Mouse (Mus musculus) heart, embryonic 16.5 days (tissue): ENCODE measurements around the gene Serping1. TPM values are rescaled to one million over a fixed set of nuclear protein-coding genes. Genes with fewer than 3 reads are reported as not detected.

Experiments used
- ATAC-seq: fragments of 200-750 bp; cut with Nextera tagmentation; replicated peaks from 2 replicates; pipeline ENCODE4 v1.8.0; 2017; ENCODE audit warnings: moderate number of reproducible peaks; ENCODE audit not compliant: insufficient read depth, low FRiP score; ENCODE audit errors: extremely low read depth
- H3K27ac ChIP-seq: fragments of 300-500 bp; sonication (generic); 2 replicates; pipeline ENCODE4 v1.5.1; 2014; ENCODE audit warnings: mild to moderate bottlenecking, low read length, control low read depth, moderate library complexity
- H3K27me3 ChIP-seq: fragments of 300-500 bp; sonication (generic); 2 replicates; pipeline ENCODE4 v1.6.1; 2014; ENCODE audit warnings: low read length, mixed read lengths; ENCODE audit not compliant: control insufficient read depth, insufficient read depth
- H3K36me3 ChIP-seq: fragments of 300-500 bp; sonication (generic); 2 replicates; pipeline ENCODE4 v1.6.1; 2014; ENCODE audit not compliant: control insufficient read depth, insufficient read depth
- H3K4me1 ChIP-seq: fragments of 300-500 bp; sonication (generic); 2 replicates; pipeline ENCODE4 v1.6.1; 2014; ENCODE audit warnings: low read length, mixed read lengths; ENCODE audit not compliant: control insufficient read depth, insufficient read depth
- H3K4me2 ChIP-seq: fragments of 300-500 bp; sonication (generic); 2 replicates; pipeline ENCODE4 v1.6.1; 2014; ENCODE audit warnings: low read depth, mild to moderate bottlenecking, control low read depth, low read length
- H3K4me3 ChIP-seq: fragments of 300-500 bp; sonication (generic); 2 replicates; pipeline ENCODE4 v1.5.1; 2014; ENCODE audit warnings: mild to moderate bottlenecking, control low read depth, low read length
- H3K9ac ChIP-seq: fragments of 300-500 bp; sonication (generic); 2 replicates; pipeline ENCODE4 v1.6.1; 2014; ENCODE audit warnings: low read length, control low read depth
- H3K9me3 ChIP-seq: fragments of 300-500 bp; sonication (generic); replicated peaks from 2 replicates; pipeline ENCODE4 v1.6.1; 2016; ENCODE audit warnings: low read length; ENCODE audit not compliant: control insufficient read depth
- WGBS: fragments of 180-500 bp; shearing (Covaris S2); extraction: QIAGEN DNeasy Blood & Tissue Kit; methylation state at CpG from one replicate; pipeline ENCODE4 v1.1.7; 2014; 5-methylcytosine and 5-hydroxymethylcytosine counted together
- polyA plus RNA-seq: library from polyadenylated mRNA; unstranded; fragments of >200 nt; fragmentation: Nextera tagmentation; extraction: Ambion mirVana; gene quantifications from 2 replicates; pipeline ENCODE4 v1.2.1, GENCODE M21; 2015

The Serping1 gene
- polyA plus RNA-seq, 1 experiment from 2014 or later: 44.6 TPM

DNA sequence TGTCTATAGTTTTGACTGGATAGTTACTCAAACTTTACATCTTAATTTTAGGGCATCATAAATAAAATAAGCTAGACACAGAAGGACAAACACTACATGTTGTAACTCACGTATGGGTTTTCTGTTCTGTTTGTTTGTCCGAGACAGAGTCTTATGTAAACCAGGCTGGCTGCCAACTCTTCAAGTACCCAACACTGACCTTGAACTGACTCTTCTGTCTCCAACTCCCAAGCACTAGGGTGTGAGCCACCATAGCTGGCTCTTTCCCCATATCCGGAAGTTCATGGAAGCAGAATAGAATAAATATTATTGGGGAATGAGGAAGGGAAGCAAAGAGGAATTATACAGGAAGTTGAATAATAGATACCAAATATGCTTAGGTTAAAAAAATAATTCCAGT lies 17.3 kb upstream of the Serping1 start:
- Histone ChIP-seq H3K27me3 (no peaks in the 10 kb centered on the region), H3K4me3 (no peak overlapping the region), H3K9me3 (peaks cover 9% of the 10 kb centered on the region), H3K4me2 (no peak overlapping the region), H3K36me3 (no peaks in the 10 kb centered on the region), H3K9ac (no peak overlapping the region), H3K27ac (no peak overlapping the region), H3K4me1 (no peaks in the 10 kb centered on the region)
- ATAC-seq: no peak
- whole genome bisulfite sequencing: 37% methylated on average over 3 of the region's 3 CpGs

DNA sequence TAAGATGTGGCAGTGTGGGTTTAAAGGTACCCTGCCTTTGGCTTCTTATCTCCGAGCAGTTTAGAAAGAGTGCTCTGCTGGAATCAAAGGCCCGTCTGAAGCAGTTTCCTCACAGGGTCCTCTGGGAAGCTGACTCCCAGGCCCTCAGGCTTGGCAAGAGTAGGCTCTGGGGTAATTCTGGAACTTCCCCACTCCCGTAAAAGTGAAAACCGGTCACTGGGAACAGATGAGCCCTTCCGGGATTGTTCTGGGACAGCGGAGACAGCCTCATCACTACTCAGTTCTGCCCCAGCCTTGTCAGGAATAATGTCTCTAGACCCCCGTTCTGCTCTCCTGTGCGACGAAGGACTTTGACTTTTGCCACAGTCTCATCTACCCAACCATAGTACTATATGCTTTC lies 15.2 kb upstream of the Serping1 start:
- 43% methylated on average over 9 of the region's 9 CpGs for WGBS
- Histone ChIP-seq H3K27me3 (no peaks in the 10 kb centered on the region), H3K9me3 (peaks cover 4% of the 10 kb centered on the region; the same call in 1 of the 2 replicates), H3K27ac (no peak overlapping the region), H3K36me3 (no peaks in the 10 kb centered on the region), H3K9ac (no peak overlapping the region), H3K4me3 (no peak overlapping the region), H3K4me1 (peaks cover 5% of the 10 kb centered on the region), H3K4me2 (no peak overlapping the region)
- ATAC-seq: no peak

DNA sequence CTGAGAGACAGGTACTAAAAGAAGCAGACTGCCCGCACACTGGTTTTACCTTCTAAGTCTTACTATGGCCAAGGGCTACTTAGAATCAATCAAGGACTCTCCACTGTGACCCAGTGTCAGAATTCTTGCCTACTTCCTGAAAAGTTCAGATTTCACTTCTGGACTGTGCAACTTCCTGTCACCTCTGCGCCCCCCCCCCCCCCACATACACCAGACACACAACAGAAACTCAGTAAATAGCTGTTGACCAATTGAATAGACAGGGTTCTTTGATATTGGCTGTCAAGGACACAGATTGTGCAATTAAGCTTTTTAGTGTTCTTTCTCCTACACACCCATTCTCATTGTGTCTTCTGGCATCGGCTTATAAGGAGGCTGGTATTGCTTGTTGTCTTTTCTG lies 13.1 kb upstream of the Serping1 start:
- Histone ChIP-seq H3K9ac (no peak overlapping the region), H3K4me2 (no peak overlapping the region), H3K9me3 (no peaks in the 10 kb centered on the region), H3K27ac (no peak overlapping the region), H3K27me3 (no peaks in the 10 kb centered on the region), H3K4me1 (peaks cover 19% of the 10 kb centered on the region), H3K4me3 (no peak overlapping the region), H3K36me3 (no peaks in the 10 kb centered on the region)
- WGBS: 65% methylated on average over 3 of the region's 3 CpGs
- ATAC-seq: no peak

DNA sequence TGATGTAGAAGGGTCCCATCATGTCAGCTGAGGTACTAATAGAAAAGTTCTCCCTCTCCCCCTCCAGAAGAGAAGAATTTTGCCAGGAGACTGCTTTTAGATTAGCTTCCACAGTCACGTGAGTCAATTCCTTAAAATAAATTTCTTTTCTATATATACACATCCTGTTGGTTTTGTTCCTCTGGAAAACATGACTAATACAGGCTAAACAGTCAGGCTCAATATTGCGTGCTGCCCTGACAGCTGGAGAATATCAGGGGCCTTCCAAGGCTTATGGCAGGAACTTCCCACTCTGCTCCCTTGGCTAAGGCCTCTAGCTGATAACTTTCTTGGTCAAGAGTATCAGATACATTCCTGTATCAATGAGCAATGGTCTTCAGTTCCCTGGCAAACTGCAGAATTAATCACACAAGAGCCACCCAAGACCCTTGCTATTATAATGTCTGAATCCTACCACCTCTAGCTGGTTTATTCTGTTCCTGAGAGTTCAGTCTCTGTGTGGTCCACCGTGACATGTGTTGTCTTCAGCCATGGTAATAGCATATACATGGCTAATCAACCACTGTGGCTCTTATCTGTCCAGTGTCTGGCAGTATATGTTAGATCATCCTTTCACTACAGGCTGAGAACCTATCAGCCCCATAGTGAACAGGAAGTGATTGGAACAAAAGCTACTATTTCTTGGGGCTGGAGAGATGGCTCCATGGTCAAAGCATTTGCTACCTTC lies 8.8 kb upstream of the Serping1 start:
- WGBS: 38% methylated on average over 3 of the region's 3 CpGs
- Histone ChIP-seq H3K4me2 (no peak overlapping the region), H3K9me3 (no peaks in the 10 kb centered on the region), H3K4me1 (peaks cover 20% of the 10 kb centered on the region), H3K27ac (peak overlapping the region; percentile 64), H3K36me3 (no peaks in the 10 kb centered on the region), H3K9ac (no peak overlapping the region), H3K4me3 (no peak overlapping the region), H3K27me3 (no peaks in the 10 kb centered on the region)
- peak; percentile 68 for ATAC-seq

DNA sequence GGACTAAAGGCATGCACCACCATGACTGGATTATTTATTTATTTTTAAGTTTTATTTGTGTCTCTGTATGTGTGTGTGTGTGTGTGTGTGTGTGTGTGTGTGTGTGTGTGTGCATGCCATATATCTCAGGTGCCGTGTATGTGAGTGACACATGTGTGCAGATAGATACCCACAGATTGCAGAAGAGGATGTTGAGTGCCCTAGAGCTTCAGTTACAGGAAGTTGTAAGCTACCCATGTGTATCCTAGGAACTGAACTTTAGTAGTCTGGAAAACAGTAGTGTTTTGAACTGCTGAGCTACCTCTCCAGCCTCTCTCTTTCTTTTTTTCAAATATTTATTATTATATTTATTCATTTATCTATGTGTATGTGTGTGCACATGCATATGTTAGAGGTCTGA lies 8.1 kb upstream of the Serping1 start:
- Histone ChIP-seq H3K36me3 (no peaks in the 10 kb centered on the region), H3K4me3 (no peak overlapping the region), H3K9ac (no peak overlapping the region), H3K9me3 (no peaks in the 10 kb centered on the region), H3K4me1 (peaks cover 20% of the 10 kb centered on the region), H3K4me2 (no peak overlapping the region), H3K27ac (0 out of 2 replicates have a peak overlapping the region, but pooled peaks have one; percentile 29), H3K27me3 (no peaks in the 10 kb centered on the region)
- 70% methylated on average over 1 of the region's 1 CpGs for WGBS
- no peak for ATAC-seq

DNA sequence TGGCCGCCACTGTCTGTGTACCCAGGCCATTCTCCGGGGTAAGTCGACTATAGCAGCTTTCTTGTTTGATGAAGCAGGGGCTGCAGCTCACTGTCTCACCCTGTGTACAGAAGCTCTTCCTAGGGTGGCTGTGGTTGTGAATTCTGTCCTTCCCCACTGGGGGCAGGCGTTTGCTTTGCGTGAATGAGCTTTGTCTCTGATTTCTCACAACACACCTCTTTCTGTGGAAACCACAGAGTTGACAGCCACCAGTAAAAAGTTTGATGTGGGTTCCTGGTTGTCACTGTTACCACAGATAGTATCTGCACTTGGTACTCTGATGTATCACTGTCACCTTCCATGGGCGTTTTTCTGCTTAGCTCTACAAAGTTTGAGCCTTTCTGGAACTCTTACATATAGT lies 4.0 kb upstream of the Serping1 start:
- Histone ChIP-seq H3K9me3 (no peaks in the 10 kb centered on the region), H3K27me3 (0 out of 2 replicates have a peak, but pooled peaks cover 1% of the 10 kb centered on the region), H3K9ac (no peak overlapping the region), H3K4me3 (no peak overlapping the region), H3K4me2 (no peak overlapping the region), H3K36me3 (no peaks in the 10 kb centered on the region), H3K4me1 (peaks cover 5% of the 10 kb centered on the region), H3K27ac (no peak overlapping the region)
- ATAC-seq: no peak; the same call in 1 of the 2 replicates
- 55% methylated on average over 6 of the region's 6 CpGs for WGBS

DNA sequence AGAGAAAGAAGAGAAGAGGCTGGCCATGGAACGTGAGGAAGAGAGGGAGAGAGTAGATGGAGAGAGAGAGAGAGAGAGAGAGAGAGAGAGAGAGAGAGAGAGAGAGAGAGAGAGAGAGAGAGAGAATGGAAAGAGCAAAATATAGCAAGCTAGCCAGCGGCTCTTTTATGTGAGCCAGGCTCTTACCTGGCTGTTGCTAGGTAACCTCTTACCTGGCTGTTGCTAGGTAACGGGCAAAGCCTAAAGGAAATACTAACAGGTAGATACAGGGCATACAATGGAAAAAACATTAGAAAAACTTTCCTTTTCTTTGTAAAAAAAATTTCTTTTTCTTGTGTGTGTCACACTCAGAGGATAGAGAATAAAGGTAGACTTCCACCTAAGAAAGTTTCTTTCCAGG lies 2.5 kb upstream of the Serping1 start:
- Histone ChIP-seq H3K27ac (no peak overlapping the region), H3K4me1 (no peaks in the 10 kb centered on the region; the same call in 1 of the 2 replicates), H3K27me3 (0 out of 2 replicates have a peak, but pooled peaks cover 5% of the 10 kb centered on the region), H3K9me3 (no peaks in the 10 kb centered on the region), H3K9ac (no peak overlapping the region), H3K4me2 (no peak overlapping the region), H3K4me3 (no peak overlapping the region), H3K36me3 (no peaks in the 10 kb centered on the region)
- ATAC-seq: no peak
- 66% methylated on average over 3 of the region's 3 CpGs for WGBS

DNA sequence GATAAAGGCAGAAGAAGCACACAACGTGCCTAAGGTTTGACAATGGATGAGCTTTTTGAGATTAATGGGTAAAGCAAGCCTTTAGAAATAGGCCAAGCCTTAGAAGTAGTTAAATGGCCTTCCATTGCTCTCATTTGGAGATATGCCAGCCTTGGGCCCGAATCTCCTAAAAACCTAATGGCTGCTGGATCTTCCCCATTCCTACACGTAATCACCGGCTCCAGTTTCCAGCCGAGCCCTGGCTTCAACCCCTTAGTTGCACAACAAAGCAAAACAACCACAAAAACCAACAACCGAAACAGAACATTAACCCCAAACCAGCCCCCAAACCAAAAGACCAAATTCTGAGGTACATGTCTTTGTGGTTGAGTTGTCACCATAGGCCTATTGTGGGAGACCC lies 421 bp upstream of the Serping1 start:
- 0 out of 2 replicates have a peak, but pooled peaks cover 5% of the 10 kb centered on the region for H3K27me3 ChIP-seq
- H3K9me3 ChIP-seq: no peaks in the 10 kb centered on the region
- H3K36me3 ChIP-seq: no peaks in the 10 kb centered on the region
- WGBS: 73% methylated on average over 6 of the region's 6 CpGs
- H3K4me3 ChIP-seq: no peak overlapping the region
- H3K4me1 ChIP-seq: no peaks in the 10 kb centered on the region; the same call in 1 of the 2 replicates
- no peak overlapping the region; the same call in 1 of the 2 replicates for H3K27ac ChIP-seq
- ATAC-seq: no peak
- no peak overlapping the region for H3K4me2 ChIP-seq
- H3K9ac ChIP-seq: no peak overlapping the region

DNA sequence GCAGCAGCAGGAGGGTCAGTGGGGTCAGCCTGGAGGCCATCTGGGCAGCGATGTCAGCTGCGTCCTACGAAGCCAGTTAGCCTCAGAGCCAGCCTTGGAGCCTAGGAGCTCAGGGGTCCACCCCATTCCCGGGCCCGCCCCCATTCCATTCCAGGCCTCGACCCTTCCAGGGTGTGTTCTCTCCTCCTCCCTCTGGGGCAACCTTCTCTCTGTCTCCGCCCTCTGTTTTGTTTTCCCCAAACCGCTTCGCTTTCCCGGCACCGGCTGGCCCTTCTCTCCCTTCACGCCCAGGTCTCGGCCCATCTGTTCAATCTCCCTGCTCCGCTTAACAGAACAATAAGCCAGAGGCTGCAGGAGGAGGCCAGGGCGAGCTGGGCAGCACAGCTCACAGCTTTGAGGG lies 493 bp downstream of the Serping1 start:
- no peaks in the 10 kb centered on the region for H3K36me3 ChIP-seq
- peak overlapping the region; percentile 70 for H3K9ac ChIP-seq
- H3K4me1 ChIP-seq: no peaks in the 10 kb centered on the region; the same call in 1 of the 2 replicates
- peak overlapping the region; percentile 45 for H3K4me3 ChIP-seq
- peak; percentile 77 for ATAC-seq
- 0 out of 2 replicates have a peak, but pooled peaks cover 5% of the 10 kb centered on the region for H3K27me3 ChIP-seq
- H3K4me2 ChIP-seq: peak overlapping the region; percentile 54
- WGBS: 6% methylated on average over 15 of the region's 15 CpGs
- H3K9me3 ChIP-seq: no peaks in the 10 kb centered on the region
- peak overlapping the region; percentile 51; the same call in 1 of the 2 replicates for H3K27ac ChIP-seq
